Mouse (Mus musculus): ENCODE measurements around the gene Rragc.

- TF ChIP-seq CTCF (IDR thresholded peaks at IDR 0.05; ENCODE audit: low read depth, low read length) (no peak), POLR2A (IDR thresholded peaks at IDR 0.05; ENCODE audit: insufficient read depth, low read length) (no peak), EP300 (IDR thresholded peaks at IDR 0.05; ENCODE audit: insufficient read depth, low read depth, low read length) (no peak)
Measured at GRCm38 (mm10) chr4:123929994-123930393, 12.7 kb downstream of the Rragc start.
